Mouse (Mus musculus): ENCODE results near the gene Zfp109. TPM values are rescaled to one million over a fixed set of nuclear protein-coding genes. Genes with fewer than 3 reads are reported as not detected.
"Not testable (repeated sequence)": the region's sequence is repeated elsewhere in the genome, so short reads cannot be mapped to it uniquely, and the experiment has no call there.

Gene Zfp109
- total RNA-seq (2021), result 10 to 100 TPM; 10.2 to 12.1 TPM
- long read RNA-seq, experiment 1, partial matches to known transcripts, result 0 of 5 reads
- long read RNA-seq, experiment 1, other reads (novel, unspliced or antisense), result 2 of 5 reads
- long read RNA-seq, experiment 2, partial matches to known transcripts, result 0 of 6 reads
- long read RNA-seq, experiment 2, other reads (novel, unspliced or antisense), result 6 of 6 reads

DNA sequence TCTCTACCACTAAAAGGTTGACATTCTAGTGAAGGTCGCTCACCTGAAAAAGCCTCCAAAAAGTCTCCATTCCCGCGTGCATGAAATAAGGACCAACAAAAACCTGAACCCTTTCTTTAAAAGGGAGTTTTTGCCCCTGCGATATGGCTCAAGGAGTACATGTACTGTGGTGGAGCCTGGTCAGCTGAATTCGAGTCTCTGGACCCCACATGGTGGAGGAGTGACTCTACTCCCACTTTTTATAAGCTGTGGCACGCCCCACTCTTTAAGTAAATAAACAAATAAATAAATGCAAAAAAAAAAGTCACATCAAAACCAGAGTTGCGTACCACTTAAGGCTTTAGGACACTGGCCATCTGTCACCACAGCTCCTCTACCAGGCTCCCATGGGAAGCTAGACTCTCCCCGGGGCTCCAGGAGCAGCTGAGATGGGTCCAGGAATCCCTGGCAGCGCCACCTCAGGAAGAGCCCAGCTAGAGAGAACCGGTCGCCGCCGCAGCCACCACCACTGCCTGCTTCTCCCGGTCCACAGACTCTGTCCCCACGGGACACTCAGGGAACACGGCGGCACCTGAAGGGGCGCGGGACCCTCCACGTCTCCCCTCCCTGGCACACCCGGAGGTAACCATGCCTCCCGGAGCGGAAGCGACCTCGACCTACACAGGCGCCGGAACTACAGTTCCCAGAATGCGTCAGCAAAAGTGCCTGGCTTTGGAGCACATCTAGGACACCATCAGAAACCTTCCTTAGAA is at the start of gene Zfp109:
Zfp109 (minus strand) TSS at position 521 of the 752 bp plus-strand sequence.
- DNase-seq (ENCODE audit: low spot score in 2 of 2), result peak; percentile 71 to 81

DNA sequence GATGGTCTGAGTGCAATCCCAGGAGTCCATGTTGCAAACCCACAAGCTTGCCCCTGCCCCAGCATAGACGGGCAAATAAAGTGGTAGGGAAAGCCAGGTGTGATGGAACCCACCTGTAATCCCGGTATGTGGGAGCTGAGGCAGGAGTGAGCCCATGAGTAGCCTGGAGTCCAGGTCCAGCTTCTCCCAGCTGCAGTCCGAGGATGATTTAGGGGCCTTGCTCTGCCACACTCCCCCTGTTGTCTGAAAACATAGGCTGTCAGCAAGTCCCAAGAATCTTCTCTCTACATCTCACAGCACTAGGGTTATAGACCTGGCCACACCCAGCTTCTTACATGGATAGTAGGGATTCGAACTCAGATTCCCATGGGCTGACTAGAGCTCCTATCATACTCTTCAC is 49.6 kb upstream of the Zfp109 start:
- no peak for DNase-seq (ENCODE audit: low spot score in 2 of 2)

DNA sequence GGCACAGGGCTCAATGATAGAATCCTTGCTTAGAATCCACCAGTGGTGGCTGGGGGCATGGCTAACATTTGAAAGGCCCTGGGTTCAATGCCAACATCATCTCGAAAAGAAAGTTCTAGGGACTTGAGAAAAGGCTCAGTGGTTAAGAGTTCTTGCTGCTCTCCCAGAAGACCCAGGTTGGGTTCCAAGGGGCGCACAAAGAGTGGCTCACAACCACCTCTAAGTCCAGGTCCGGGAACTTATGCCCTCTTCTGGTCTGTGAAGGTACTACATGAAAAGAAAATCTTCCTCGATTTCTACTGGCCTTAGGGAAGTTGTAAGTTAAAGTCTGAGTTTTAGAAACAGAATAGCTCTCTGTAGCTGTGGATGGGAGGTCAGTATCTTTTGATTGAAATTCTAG is 48.7 kb upstream of the Zfp109 start:
- no peak for DNase-seq (ENCODE audit: low spot score in 2 of 2)

DNA sequence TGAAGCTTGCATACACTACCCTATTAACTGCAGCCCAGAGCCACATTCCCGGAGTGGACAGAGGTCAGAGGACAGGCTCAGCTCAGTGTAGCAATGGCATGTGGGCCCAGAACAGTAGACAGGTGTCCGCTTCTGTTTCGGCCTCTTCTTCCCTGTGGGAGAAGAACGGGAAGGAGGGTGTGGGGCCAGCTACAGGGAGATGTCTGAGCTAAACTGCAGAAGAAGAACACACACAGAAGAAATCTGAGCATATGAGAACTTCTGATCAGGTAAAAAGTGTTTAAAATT is 43.4 kb upstream of the Zfp109 start:
- no peak for DNase-seq (ENCODE audit: low spot score in 2 of 2)

DNA sequence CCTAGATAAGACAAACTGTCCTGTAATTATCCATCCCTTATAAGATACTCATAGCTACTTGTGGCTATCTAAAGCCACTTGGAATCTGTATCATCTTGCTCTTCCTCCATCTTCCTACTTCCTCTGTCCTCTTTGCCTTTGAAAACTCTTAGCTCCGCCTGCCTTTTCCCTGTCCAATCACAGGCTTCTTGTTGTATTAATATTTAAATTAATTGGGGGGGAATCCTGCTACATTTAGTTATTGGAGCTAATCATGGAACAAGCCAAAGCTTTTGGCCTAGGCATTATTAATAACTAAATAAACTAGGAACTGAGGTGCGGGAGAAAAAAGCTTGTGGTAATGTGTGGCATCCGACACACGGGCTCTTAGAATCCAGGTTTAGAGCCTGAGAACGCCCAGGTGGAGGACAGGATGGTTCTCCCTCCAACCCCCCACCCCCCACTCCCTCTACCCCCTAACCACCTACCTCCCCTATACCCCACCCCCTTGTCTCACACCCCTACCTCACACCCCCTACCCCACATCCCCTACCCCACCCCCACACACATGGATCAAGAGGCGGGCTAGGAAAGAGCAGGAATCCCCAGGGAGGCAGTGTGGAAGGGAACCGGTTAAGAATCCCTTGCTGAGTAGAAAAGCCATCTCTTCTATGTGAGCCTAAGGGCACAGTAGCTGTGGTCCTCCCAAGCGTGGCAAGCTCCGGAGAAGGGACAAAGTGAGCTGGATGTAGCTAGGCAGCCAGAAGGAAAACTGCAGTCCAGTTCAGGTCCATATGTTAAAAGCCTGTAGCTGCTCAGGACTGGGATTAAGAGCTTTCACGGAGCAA is 42.9 kb upstream of the Zfp109 start:
- DNase-seq (ENCODE audit: low spot score in 2 of 2), result no peak

DNA sequence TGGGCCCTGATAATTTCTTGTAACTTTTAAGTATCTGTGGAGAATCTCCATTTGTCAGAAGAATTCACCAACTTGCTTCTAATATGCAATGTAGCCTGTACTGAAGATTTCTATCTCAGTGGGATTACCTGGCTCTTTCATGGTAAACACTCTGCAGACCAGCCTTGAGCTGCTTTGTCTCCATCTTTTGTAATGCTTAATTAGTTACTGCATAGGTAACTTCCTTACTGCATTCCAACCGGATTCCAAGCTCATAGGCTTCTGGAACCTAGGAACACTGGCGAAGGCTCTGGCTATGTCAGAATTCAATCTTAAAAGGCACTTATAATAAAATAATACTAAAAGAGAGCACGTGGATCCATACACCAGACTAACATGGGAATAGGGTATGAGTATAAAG is 41.4 kb upstream of the Zfp109 start:
- DNase-seq (ENCODE audit: low spot score in 2 of 2), result not testable (repeated sequence)

DNA sequence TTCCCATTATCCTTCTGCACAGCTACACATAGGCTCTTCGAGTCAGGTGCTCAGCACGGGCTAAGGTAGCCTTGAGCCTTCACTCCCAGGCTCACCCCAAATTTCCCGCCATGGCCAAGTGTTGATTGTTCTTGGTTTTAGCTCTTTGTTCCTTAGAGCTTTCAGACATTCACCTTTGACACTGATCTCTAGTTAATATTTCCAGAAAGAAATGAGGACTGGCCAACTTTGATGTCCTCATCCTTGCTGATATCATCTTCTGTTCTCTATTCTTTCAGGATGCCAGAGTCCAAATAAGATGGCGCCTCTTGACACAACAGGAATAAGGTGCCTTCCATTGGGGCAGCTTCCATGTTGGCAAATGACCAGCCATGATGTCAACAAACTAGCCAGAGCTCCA is 37.1 kb upstream of the Zfp109 start:
- no peak for DNase-seq (ENCODE audit: low spot score in 2 of 2)

DNA sequence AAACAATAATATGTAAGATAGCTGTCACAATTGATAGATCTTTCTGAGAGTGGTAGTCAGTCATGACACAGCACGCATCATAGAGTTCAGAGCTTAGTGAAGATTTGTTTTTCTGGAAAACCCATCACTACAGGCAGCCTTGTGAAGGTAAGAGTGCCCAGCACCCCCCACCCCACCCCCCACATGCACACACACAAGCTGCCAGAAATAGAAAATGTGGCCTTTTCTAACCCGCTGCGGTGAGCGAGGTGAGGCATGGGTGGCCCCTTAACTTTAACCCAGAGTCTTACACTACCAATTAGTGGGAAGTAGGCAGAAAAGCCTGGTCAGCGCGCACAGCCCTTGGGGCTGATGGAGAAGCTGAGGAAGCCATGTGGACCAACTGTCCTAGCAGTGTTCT is 33.8 kb upstream of the Zfp109 start:
- DNase-seq (ENCODE audit: low spot score in 2 of 2), result no peak

DNA sequence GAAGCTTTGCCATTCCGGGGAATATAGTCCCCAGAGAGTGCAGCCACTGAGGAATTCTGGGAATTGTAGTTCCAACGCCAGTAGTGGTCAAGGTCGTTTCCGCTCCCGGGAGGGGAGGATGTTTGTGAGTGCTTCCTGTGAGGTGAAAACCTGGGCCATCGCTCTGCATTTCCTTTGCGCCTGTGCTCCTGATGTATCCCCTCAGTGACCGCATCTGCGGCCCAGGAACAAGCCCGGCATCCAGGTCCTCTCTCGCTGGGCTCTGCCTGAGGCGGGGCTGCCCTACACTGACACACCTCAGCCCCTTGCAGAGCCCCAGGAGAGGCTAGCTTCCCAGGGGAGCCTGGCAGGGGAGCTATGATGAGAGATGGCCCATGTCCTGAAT is 32.9 kb upstream of the Zfp109 start, which contains the start of gene Zfp93:
Zfp93 (plus strand) TSS at position 133 of the 385 bp plus-strand sequence.
- DNase-seq (ENCODE audit: low spot score in 2 of 2), result peak; percentile 75 to 84

DNA sequence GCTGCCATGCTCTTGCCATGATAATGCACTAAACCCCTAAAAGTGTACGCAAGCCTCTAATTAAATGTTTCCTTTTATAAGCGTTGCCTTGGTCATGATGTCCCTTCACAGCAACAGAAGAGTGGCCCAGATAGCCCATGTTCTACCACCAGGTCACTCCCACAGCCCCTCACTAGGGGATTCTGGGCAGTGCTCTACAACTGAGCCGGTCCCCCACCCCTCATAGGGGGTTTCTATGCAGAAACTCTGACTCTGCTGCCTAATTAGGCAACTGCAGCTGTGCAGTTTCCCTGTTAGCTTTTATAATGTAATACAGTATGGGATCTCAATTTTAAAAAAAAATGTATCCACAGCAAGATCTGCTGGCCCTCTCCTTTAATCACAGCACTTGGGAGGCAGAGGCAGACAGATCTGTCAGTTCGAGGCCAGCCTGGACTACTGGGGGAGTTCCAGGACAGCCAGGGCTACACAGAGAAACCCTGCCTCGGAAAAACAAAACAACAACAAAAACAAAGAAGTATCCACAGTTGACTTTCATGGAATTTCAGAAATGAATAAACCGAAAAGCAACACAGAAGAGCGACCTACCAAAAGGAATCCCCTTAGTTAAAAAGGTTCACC is 32.4 kb upstream of the Zfp109 start:
- DNase-seq (ENCODE audit: low spot score in 2 of 2), result no peak

DNA sequence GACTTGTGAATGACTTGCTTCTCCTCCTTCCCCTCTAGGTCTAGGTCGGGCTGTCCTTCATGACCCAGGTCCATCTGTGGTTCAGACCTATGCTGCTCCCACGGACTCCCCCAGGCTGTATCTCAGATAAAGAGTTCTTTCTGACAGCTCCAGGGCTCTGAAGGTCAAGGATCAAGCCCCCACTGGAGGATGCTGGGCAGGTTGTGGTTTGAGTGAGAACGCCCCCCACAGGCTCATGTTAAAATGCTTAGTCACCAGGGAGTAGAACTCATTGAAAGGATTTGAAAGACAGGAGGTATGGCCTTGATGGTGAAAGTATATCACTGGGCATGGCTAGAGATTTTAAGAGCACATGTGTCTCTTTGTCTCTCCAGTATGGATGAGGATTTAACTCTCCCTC is 31.9 kb upstream of the Zfp109 start:
- DNase-seq (ENCODE audit: low spot score in 2 of 2), result no peak

DNA sequence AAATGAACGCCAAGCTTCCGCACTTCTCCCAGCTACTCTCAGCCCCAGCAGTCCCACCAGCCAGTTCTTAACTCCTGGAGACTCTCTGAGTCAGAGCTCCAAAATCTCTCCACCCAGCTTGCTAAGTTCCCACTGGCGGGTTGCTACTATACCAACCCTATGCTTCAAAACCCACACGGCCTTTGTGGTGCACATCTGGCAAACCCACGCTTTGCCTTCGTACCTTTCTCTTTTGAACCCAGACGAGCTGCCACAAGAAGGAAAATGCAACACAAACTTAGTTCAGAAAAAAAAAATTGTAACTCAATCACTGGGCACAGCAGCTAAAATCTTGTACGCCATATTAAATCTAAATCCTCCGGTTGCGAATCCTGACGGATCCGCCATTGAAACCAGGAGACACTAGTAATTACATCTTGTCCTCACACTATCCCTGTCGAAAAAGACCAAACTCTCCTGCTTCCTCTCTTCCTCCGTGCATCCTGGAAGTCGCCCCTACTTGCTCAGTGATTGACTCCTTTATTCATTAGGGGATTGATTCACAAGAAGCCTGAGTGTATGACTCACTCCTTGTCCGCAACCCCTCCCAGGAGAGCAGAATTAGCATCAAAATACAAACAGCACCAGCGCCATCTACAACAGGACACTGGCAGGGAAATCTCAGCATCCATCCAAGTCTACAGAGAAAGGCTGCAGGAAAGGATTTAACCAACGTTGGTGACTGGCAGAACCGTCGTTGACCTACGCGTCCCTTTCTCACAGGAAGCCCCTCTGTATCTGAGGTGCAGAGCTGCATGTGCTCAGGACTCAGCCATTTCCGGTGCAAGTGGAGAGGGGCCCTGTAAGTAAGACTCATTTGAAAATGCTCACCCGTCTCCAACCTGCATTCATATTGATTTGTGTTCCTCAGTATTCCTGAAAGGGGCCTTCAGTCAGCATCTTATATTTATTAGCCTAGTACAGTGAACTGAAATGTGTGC is 31.1 kb upstream of the Zfp109 start:
- no peak for DNase-seq (ENCODE audit: low spot score in 2 of 2)

DNA sequence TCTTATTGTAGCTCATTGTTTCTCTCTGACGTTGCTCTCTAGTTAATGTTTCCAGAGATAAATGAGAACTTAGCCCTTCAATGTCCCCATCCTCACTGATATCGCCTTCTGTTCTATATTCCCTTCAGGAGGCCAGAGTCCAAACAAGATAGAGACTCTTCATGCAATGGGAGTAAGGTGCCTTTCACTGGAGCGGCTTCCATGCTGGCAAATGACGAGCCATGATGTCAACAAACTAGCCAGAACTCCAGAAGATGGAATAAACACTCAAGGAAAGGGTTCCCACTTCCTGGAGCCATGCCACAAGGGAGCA is 22.6 kb upstream of the Zfp109 start:
- no peak for DNase-seq (ENCODE audit: low spot score in 2 of 2)

DNA sequence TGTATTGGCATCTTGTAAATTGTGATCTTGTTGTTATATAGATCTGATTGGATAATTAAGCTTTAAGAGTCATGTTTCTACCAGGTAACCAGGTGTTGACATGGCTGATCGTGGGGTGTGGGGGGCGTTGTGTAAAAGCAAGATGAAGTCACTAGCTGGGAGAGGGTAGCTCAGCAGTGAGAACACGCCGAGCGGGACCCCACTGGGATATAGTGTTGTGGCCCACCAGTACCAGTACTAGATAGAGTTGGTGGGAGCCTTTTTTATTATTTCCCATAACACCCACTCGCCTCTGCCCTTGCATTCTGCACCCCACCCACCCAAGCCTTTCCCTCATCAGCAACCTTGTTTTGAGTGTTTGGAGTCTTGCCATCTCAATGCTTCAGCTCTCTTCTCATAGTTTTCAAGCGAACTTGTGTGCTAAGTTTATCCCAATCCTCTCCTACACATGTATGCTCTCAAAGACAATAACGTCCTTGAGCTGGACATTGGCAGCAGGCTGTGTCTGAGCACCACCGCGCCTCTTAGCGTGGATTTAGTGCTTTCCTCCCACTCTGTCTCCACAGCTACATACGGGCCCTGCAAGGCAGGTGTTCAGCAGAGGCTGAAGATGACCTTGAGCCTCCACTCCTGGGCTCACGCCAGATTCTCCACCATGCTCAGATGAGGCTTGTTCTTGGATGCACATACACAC is 22.1 kb upstream of the Zfp109 start:
- peak in 1 of 2 experiments; percentile 16 for DNase-seq (ENCODE audit: low spot score in 2 of 2)

DNA sequence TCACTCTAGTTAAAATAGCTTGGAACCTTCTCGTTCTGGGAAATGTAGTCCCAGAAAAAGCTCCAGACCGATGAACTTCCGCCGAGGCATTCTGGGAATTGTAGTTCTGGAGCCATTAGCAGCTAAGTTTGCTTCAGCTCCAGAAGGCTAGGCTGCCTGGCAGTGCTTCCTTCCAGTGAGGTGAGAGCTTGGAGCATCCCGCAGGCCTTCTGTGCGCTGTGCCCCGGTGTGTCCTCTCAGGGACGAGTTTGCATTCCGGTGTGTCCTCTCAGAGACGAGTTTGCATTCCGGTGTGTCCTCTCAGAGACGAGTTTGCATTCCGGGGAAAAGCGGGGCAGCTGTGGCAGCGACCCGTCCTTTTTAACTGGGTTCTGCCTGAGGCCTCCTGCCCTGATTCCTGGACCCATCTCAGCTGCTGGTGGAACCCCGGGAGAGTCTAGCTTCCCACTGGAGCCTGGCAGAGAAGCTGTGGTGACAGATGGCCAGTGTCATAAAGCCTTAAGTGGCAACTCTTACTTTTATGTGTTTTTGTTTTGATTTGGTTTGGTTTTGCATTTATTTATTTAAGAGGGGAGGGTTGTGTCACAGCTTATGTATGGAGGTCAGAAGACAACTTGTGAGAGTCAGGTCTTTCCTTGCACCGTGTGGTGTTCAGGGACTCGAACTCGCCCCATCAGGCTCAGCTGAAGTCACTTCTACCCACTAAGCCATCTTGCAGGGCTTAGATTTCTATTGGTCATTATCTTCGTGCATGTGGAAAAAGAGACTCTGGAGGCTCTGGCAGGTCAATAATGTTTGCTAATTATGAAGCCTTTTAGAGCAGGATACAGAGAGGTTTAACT is 17.5 kb upstream of the Zfp109 start, which contains the start of gene Zfp108:
Zfp108 (plus strand) TSS at position 162 of the 842 bp plus-strand sequence.
- DNase-seq (ENCODE audit: low spot score in 2 of 2), result peak; percentile 85 to 90

DNA sequence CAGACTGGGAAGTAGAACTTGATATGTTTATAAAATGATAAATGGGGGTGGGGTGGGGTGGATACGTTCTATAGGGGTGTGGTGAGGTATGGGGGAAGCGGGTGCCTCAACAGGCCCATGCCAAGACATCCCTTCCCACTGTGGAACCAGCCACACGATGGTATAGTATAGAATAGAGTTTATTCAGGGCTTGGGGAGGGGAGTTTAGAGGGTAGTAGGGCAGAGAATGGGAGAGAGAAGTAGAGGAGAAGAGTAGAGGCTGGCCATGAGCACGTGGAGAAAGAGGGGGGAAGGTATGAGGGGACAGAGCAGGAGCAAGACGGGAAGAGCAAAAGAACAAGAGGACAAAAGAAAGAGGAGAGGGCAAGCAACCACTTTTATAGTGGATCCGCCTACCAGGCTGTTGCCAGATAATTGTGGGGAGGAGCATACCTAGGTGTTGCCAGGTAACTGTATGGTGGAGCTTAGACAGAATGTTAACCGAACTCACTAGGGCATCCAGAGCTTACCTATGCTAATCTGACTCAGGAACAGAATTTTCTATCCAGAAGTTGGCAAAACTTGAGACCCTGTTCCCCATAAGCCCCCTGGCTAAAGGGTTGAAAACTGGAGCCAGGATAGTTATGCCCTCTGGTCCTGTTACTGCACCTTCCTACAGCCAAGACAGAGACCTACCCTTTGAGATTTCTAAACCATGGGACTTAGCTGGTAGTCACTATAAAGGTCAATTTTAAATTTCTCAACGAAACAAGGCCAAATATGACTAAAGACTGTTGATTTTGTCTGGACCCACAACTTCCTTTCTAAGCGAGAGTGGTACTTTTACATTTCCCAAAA is 16.6 kb upstream of the Zfp109 start:
- no peak for DNase-seq (ENCODE audit: low spot score in 2 of 2)

DNA sequence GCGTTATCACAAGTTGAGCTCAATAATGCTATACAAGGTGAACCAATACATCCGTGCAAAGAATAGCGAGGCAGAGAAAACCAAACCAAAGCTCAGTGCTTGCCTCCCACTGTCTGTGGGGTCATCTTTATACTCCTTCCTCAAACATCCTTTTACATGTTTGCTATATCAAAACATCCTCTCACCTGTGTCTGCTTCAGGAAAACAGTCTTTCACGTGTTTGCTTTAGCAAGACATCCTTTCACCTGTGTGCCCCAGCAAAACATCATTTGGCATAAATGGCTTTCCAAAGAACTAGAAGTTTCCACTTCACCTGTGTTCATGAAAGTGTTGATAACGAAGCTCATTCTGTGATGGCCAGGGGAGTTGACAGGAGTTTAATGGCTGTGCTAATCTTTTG is 26.0 kb downstream of the Zfp109 start, which contains the start of gene Zfp111:
Zfp111 (minus strand) TSS at position 101 of the 400 bp plus-strand sequence.
- DNase-seq (ENCODE audit: low spot score in 2 of 2), result no peak

DNA sequence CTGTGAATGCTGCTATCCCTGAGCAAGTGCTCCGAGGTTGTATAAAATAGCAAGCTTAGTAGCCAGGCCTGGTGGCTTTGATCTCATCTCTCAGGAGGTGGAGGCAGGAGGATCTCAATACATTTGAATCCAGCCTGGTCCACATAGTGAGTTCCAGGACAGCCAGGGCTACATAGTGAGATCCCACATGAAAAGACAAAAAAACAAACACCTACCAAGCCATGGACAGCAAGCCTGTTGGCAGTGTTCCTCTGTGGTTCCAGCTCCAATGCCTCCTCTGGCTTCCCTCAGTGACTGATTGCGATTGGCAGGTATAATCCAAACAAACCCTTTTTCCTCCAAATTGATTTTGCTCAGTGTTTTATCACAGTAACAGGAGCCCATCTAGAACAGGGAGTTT is 27.1 kb downstream of the Zfp109 start:
- DNase-seq (ENCODE audit: low spot score in 2 of 2), result no peak
